Mouse (Mus musculus) cerebellum, adult 2 months (tissue): Measurements from ENCODE around the gene Gli2.

Experiments
- CTCF ChIP-seq: fragments of 200-500 bp; IDR thresholded peaks from 2 replicates; pipeline ENCODE4 v1.5.1; 2011; ENCODE audit warnings: low read depth, mild to moderate bottlenecking, control low read depth, low read length, moderate library complexity, borderline replicate concordance; ENCODE audit not compliant: insufficient read depth
- POLR2A ChIP-seq: fragments of 200-500 bp; IDR thresholded peaks from 2 replicates; pipeline ENCODE4 v1.6.1; 2011; ENCODE audit warnings: low read length, control low read depth, borderline replicate concordance; ENCODE audit not compliant: insufficient read depth

DNA sequence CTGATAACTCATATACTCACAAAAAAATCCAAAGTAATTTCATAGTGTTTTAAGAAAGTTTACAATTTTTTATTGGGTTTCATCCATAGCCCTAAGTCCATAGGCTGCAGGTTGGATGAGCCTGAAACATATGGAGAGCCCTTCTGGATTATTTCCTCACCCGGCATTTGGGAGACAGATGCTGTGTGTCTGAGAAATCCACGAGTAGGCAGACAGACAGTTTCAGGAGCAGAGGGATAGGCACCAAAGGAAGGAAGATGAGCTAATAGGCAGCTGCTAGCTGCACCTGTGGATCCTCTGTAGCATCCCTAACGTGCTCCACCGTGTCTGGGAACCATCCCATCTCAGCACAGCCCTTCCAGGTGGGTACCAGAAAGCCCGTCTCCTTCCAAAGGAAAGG, 251.3 kb downstream of the Gli2 start:
- TF ChIP-seq CTCF (no peak), POLR2A (no peak)
